Mouse (Mus musculus) liver, adult 2 months (tissue): Measurements from ENCODE around the gene Slc34a3.

Experiments used
- CTCF ChIP-seq: fragments of 200-500 bp; IDR thresholded peaks from 2 replicates; pipeline ENCODE4 v1.5.1; 2011; ENCODE audit warnings: low read depth, low read length, control low read depth
- POLR2A ChIP-seq: fragments of 200-500 bp; IDR thresholded peaks from 2 replicates; pipeline ENCODE4 v1.6.1; 2011; ENCODE audit warnings: low read length, control low read depth; ENCODE audit not compliant: insufficient read depth; ENCODE audit errors: extremely low read depth

DNA sequence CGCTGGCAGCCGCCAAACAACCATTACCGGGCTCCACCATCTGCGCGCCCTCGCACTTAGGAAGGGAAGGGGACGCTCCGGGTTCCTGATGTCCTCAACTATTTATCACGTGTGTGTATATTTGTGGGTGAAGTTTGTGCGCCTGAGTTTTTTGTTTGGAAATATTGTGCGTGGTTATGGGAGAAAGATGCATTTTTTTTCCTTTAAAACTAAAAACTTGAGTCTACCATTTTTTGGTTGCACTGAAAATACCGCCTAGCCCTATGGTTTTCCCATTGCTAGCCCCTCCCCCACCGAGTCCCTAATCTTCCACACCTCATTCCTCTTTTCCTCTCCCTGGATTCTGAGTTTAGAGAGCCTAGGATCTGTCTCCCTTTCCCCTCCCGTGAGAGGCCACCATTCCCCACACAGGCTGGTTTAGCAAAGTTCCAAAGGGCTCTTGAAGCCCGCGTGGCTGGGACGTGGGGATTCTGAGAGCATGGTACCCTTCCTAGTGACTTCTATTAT, 52.2 kb downstream of the Slc34a3 start:
- TF ChIP-seq CTCF (no peak), POLR2A (no peak)
